9 mouse cellular contexts compared by ENCODE assay signal in genomic region chr10:93454652-93455014, GRCm38 (mm10). TPM values are rescaled to one million over a fixed set of nuclear protein-coding genes. Genes with fewer than 3 reads are reported as not detected.
A peak's percentile ranks its signal among the peaks of the same experiment; 100 is the strongest.
DNase-seq lines count a peak whose midpoint lies in the region; ATAC-seq and TF ChIP-seq lines count a peak whose summit lies in the region.
"Had no signal": no experiment of that assay in that cellular context is flagged by ENCODE, and none has a peak within 500 bp of the region (broad histone marks: within the 10 kb centered on the region; RNA-seq: fewer than 3 reads in every experiment).

No protein-coding gene starts in this region.

- TF ChIP-seq EP300 in heart, adult 2 months (IDR thresholded peaks at IDR 0.05; ENCODE audit: insufficient read depth, low read depth, low read length): no peak

- no peak for TF ChIP-seq POLR2A in heart, adult 2 months (IDR thresholded peaks at IDR 0.05; ENCODE audit: insufficient read depth, low read depth, low read length)
- TF ChIP-seq POLR2A in spleen, adult 2 months (IDR thresholded peaks at IDR 0.05; ENCODE audit: low read depth, low read length): no peak

- peaks cover 3% of the 10 kb centered on the region for H3K4me1 ChIP-seq in heart, adult 2 months (ENCODE audit: control insufficient read depth, insufficient read depth, low read length)
- H3K4me1 ChIP-seq in spleen, adult 2 months (ENCODE audit: control insufficient read depth, insufficient read depth, insufficient read length): peaks cover 4% of the 10 kb centered on the region
- peaks cover 28% of the 10 kb centered on the region for H3K4me1 ChIP-seq in liver, embryonic 13.5 days (replicated peaks)

- H3K79me2 ChIP-seq in heart, adult 2 months (replicated peaks; ENCODE audit: control insufficient read depth, insufficient read depth, low read length): peaks cover 2% of the 10 kb centered on the region; the same call in 1 of the 2 replicates

- no peak for DNase-seq in heart, adult 2 months
- DNase-seq in heart, postnatal 10 days: no peak
- DNase-seq in spleen, adult 2 months (ENCODE audit: low read depth in 1 of 2, low spot score in 2 of 2): no peak
- DNase-seq in spleen, postnatal 10 days (ENCODE audit: low spot score in 2 of 2): no peak
- no peak for DNase-seq in liver, embryonic 13.5 days
- DNase-seq in cerebellum, adult 9-10 months: no peak
- DNase-seq in ovary, postnatal 36 days (ENCODE audit: low spot score): no peak
- DNase-seq: layer of hippocampus, adult 9-11 months had no signal

- intact Hi-C loops in heart, adult 2 months (cut with DNase I): loop anchor here (5.0 kb wide), 1 partner anchor 292 kb away; the partner anchor contains the start of gene Cdk17
- intact Hi-C loops in heart, postnatal 10 days (cut with DNase I): loop anchor here (1.0 to 10.0 kb wide), 2 partner anchors 24 to 290 kb away; partner anchors contain the start of gene Cdk17

- no peak overlapping the region for H3K27ac ChIP-seq in heart, adult 2 months
- H3K27ac ChIP-seq in spleen, adult 2 months (ENCODE audit: insufficient read depth, low read length): no peak overlapping the region
- H3K27ac ChIP-seq in liver, embryonic 13.5 days: peak overlapping the region; percentile 13; the same call in 1 of the 2 replicates

- 7% methylated on average over 7 of the region's 7 CpGs for WGBS in heart, adult 2 months
- 15% methylated on average over 7 of the region's 7 CpGs for WGBS in spleen, adult 2 months
- 6% methylated on average over 7 of the region's 7 CpGs for WGBS in liver, embryonic 13.5 days (ENCODE audit: insufficient replicate concordance)

- no peak for ATAC-seq in liver, embryonic 13.5 days (ENCODE audit: low read depth)
- ATAC-seq in inflammation-experienced regulatory T-cells, adult 6 months: no peak

- H3K36me3 ChIP-seq in heart, adult 2 months (ENCODE audit: control insufficient read depth, insufficient read depth, low read length): no peaks in the 10 kb centered on the region; the same call in 1 of the 2 replicates
- H3K36me3 ChIP-seq in spleen, adult 2 months (ENCODE audit: control insufficient read depth, insufficient read depth, low read length): no peaks in the 10 kb centered on the region
- H3K36me3 ChIP-seq in liver, embryonic 13.5 days: no peaks in the 10 kb centered on the region

- H3K9ac ChIP-seq in heart, adult 2 months (ENCODE audit: low read depth, low read length): peak overlapping the region; percentile 47; the same call in 1 of the 2 replicates
- H3K9ac ChIP-seq in liver, embryonic 13.5 days: peak overlapping the region; percentile 88

- peak overlapping the region; percentile 94 for H3K4me3 ChIP-seq in heart, adult 2 months
- H3K4me3 ChIP-seq in spleen, adult 2 months (ENCODE audit: extremely low read depth, insufficient read depth, insufficient read length): peak overlapping the region; percentile 21
- H3K4me3 ChIP-seq in liver, embryonic 13.5 days (replicated peaks): peak overlapping the region; percentile 79

- TF ChIP-seq CTCF in heart, adult 2 months (IDR thresholded peaks at IDR 0.05): no peak
- TF ChIP-seq CTCF in spleen, adult 2 months (IDR thresholded peaks at IDR 0.05; ENCODE audit: extremely low read depth, insufficient read depth, insufficient read length, insufficient replicate concordance): no peak

- H3K4me2 ChIP-seq in liver, embryonic 13.5 days: peak overlapping the region; percentile 93

- H3K9me3 ChIP-seq in liver, embryonic 13.5 days (replicated peaks): no peaks in the 10 kb centered on the region

- H3K27me3 ChIP-seq in heart, adult 2 months (ENCODE audit: control insufficient read depth, insufficient read depth, low read length): no peaks in the 10 kb centered on the region
- H3K27me3 ChIP-seq in spleen, adult 2 months (ENCODE audit: control insufficient read depth, insufficient read depth, low read length): no peaks in the 10 kb centered on the region
- H3K27me3 ChIP-seq in liver, embryonic 13.5 days: no peaks in the 10 kb centered on the region

RNA-seq across cellular contexts. Expression of gene Lta4h, which starts 1.4 kb away (rescaled TPM):
- total RNA-seq in heart, adult 2 months (2021): 10 to 100 TPM; 31.1 to 36.1 TPM
- polyA plus RNA-seq in heart, adult 2 months (2012; rRNA removed): 25.5 and 30.5 TPM in 2 replicates
- 10 to 100 TPM; 55.5 to 65.4 TPM for total RNA-seq in heart, postnatal 10 days (2021)
- 73.8 and 102 TPM in 2 replicates for polyA plus RNA-seq in spleen, adult 2 months (2012; rRNA removed)
- 82.8 and 94.8 TPM in 2 replicates for polyA plus RNA-seq in liver, embryonic 13.5 days (2015; fragmentation: Nextera tagmentation; extraction: Ambion mirVana)
- 100 to 1,000 TPM; 139 to 219 (median 185) TPM for polyA plus RNA-seq in inflammation-experienced regulatory T-cells, adult 6 months (2017; shearing (Covaris generic))

RNA-seq across cellular contexts. Expression of gene Hal, which starts 33.9 kb away (rescaled TPM):
- total RNA-seq in heart, adult 2 months (2021): under 1 TPM; 0.18 to 0.20 TPM
- polyA plus RNA-seq in heart, adult 2 months (2012; rRNA removed): 0.04 and 0.35 TPM in 2 replicates
- not detected for total RNA-seq in heart, postnatal 10 days (2021)
- 0.18 and 0.26 TPM in 2 replicates for polyA plus RNA-seq in spleen, adult 2 months (2012; rRNA removed)
- 2.2 and 2.6 TPM in 2 replicates for polyA plus RNA-seq in liver, embryonic 13.5 days (2015; fragmentation: Nextera tagmentation; extraction: Ambion mirVana)
- 1 to 10 TPM in 2 of 3 experiments, not detected in 1; 1.2 to 2.7 TPM for polyA plus RNA-seq in inflammation-experienced regulatory T-cells, adult 6 months (2017; shearing (Covaris generic))

Comparison
In these comparisons a context has a peak if more than half of its experiments do, and no peak if none do; other contexts are left out.
1. H3K4me3 ChIP-seq: peak in every context shown above with its lines; median percentile 94 in heart, adult 2 months; 79 in liver, embryonic 13.5 days; 21 in spleen, adult 2 months.